Mouse (Mus musculus): ENCODE results near the gene Ntrk1. TPM values are rescaled to one million over a fixed set of nuclear protein-coding genes. Genes with fewer than 3 reads are reported as not detected.

The Ntrk1 gene
- polyA plus RNA-seq, 1 experiment from 2014 or later = 16.2 TPM

DNA sequence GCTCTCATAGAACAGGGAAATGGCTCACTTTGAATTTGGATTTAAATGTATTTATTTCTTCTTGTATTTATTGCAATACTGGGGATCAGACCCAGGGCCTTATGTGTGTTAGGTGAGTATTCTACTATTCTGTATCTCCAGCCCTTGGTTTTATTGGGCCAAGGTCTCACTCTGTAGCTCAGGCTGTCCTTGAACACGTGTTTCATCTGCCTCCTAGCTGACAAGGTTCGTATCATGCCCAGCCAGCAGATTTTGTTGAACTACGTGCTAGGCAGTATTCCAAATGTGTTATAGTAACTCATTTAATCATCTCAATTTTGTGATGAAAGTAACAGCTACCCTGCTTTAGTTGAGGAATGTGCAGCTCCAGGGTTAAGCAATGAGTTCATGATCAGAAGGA lies 52.9 kb downstream of the Ntrk1 start:
- H3K27ac ChIP-seq (replicated peaks; ENCODE audit: low read depth, low read length) = no peak overlapping the region
- 78% methylated on average over 3 of the region's 3 CpGs for WGBS
- no peak overlapping the region for H3K9ac ChIP-seq (ENCODE audit: low read depth, low read length)
- ATAC-seq (ENCODE audit: low read depth) (no peak), DNase-seq (ENCODE audit: low spot score) (no peak)
- no peak overlapping the region for H3K4me3 ChIP-seq (ENCODE audit: low read depth, low read length)
- no peaks in the 10 kb centered on the region for H3K27me3 ChIP-seq (replicated peaks; ENCODE audit: control insufficient read depth, insufficient read depth, low read length)
- H3K9me3 ChIP-seq (ENCODE audit: control insufficient read depth, low read length) = no peaks in the 10 kb centered on the region
- peaks cover 19% of the 10 kb centered on the region for H3K36me3 ChIP-seq (ENCODE audit: control insufficient read depth, insufficient read depth, low read length)
- H3K4me1 ChIP-seq (ENCODE audit: control insufficient read depth, insufficient read depth, low read length) = peaks cover 11% of the 10 kb centered on the region
- no peak overlapping the region for H3K4me2 ChIP-seq (ENCODE audit: low read depth, low read length)

DNA sequence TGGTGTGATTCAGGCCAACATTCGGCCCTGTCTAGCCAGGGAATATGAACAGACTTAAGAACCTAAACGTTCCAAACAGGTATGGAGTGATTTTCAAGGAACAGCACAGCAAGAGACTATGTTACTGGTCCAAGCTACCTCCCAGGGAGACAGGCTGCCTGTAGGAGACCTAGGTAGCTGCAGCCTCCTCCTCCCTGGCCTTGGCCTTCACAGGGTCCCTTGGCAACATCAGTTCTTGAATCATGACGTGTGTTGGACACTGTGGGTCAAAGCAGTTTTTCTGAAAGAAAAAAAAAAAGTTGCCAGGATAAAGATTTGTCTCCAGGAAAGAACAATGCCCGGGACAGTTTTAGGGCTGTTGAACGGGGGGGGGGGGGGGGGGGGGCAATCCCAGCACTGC lies 56.1 kb downstream of the Ntrk1 start:
- Histone ChIP-seq H3K36me3 (ENCODE audit: control insufficient read depth, insufficient read depth, low read length) (peaks cover 49% of the 10 kb centered on the region), H3K27ac (replicated peaks; ENCODE audit: low read depth, low read length) (no peak overlapping the region), H3K27me3 (replicated peaks; ENCODE audit: control insufficient read depth, insufficient read depth, low read length) (no peaks in the 10 kb centered on the region)

DNA sequence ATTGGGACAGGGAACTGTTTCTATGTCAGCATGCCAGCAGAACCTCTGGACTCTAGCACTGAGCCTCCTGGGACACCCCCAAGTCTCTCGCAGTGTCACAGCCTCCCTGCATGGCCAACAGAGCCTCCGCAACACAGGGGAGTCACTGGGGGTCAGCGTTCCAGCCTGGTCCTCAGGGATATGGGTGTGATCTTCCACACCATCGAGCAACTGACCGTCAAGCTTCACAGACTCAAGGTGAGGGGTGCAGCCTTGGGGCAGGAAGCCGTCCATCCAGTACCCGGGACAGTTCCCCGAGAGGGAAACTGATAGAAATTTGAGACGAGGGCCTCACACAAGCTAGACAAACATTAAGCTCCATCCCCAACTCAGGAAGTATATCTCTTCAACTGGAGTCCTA lies 59.6 kb downstream of the Ntrk1 start:
- H3K36me3 ChIP-seq (ENCODE audit: control insufficient read depth, insufficient read depth, low read length) = peaks cover 84% of the 10 kb centered on the region
- WGBS = 72% methylated on average over 9 of the region's 9 CpGs

More for the DNA sequence above, 56.1 kb downstream of the Ntrk1 start:
- Histone ChIP-seq H3K4me1 (ENCODE audit: control insufficient read depth, insufficient read depth, low read length) (no peaks in the 10 kb centered on the region), H3K4me2 (ENCODE audit: low read depth, low read length) (no peak overlapping the region), H3K9ac (ENCODE audit: low read depth, low read length) (no peak overlapping the region), H3K9me3 (ENCODE audit: control insufficient read depth, low read length) (no peaks in the 10 kb centered on the region), H3K4me3 (ENCODE audit: low read depth, low read length) (no peak overlapping the region)
- no peak for ATAC-seq (ENCODE audit: low read depth)
- WGBS = 80% methylated on average over 5 of the region's 5 CpGs
- no peak for DNase-seq (ENCODE audit: low spot score)

GRCm38 (mm10) chr3:87733984-87734761 lies 60.8 kb downstream of the Ntrk1 start:
- Histone ChIP-seq H3K27me3 (replicated peaks; ENCODE audit: control insufficient read depth, insufficient read depth, low read length) (no peaks in the 10 kb centered on the region), H3K9me3 (ENCODE audit: control insufficient read depth, low read length) (no peaks in the 10 kb centered on the region), H3K4me3 (ENCODE audit: low read depth, low read length) (no peak overlapping the region), H3K9ac (ENCODE audit: low read depth, low read length) (no peak overlapping the region), H3K27ac (replicated peaks; ENCODE audit: low read depth, low read length) (no peak overlapping the region), H3K36me3 (ENCODE audit: control insufficient read depth, insufficient read depth, low read length) (peaks cover 96% of the 10 kb centered on the region), H3K4me2 (ENCODE audit: low read depth, low read length) (no peak overlapping the region), H3K4me1 (ENCODE audit: control insufficient read depth, insufficient read depth, low read length) (no peaks in the 10 kb centered on the region)
- no peak for ATAC-seq (ENCODE audit: low read depth)
- 83% methylated on average over 11 of the region's 11 CpGs for WGBS
- no peak for DNase-seq (ENCODE audit: low spot score)

More for the DNA sequence above, 59.6 kb downstream of the Ntrk1 start:
- Histone ChIP-seq H3K4me2 (ENCODE audit: low read depth, low read length) (no peak overlapping the region), H3K4me1 (ENCODE audit: control insufficient read depth, insufficient read depth, low read length) (no peaks in the 10 kb centered on the region), H3K9me3 (ENCODE audit: control insufficient read depth, low read length) (no peaks in the 10 kb centered on the region), H3K27me3 (replicated peaks; ENCODE audit: control insufficient read depth, insufficient read depth, low read length) (no peaks in the 10 kb centered on the region), H3K27ac (replicated peaks; ENCODE audit: low read depth, low read length) (no peak overlapping the region), H3K4me3 (ENCODE audit: low read depth, low read length) (no peak overlapping the region), H3K9ac (ENCODE audit: low read depth, low read length) (no peak overlapping the region)
- no peak for DNase-seq (ENCODE audit: low spot score)
- no peak for ATAC-seq (ENCODE audit: low read depth)

DNA sequence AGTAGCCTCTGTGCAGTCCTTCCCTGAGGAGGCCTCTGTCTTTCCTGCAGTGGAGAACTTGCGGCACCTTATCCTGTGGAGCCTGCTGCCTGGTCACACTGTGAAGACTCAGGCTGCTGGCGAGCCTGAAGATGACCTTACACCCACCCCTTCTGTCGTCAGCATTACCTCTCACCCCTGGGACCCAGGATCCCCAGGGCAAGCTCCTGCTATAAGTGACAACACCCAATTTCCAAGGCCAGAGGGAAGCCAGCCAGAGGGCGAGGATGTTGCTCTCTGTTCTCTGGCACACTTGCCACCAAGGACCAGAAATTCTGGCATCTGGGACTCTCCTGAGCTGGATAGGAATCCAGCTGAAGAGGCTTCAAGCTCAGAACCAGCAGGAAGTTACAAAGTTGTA lies 61.9 kb downstream of the Ntrk1 start:
- WGBS = 71% methylated on average over 4 of the region's 4 CpGs
- H3K36me3 ChIP-seq (ENCODE audit: control insufficient read depth, insufficient read depth, low read length) = peaks cover 98% of the 10 kb centered on the region

DNA sequence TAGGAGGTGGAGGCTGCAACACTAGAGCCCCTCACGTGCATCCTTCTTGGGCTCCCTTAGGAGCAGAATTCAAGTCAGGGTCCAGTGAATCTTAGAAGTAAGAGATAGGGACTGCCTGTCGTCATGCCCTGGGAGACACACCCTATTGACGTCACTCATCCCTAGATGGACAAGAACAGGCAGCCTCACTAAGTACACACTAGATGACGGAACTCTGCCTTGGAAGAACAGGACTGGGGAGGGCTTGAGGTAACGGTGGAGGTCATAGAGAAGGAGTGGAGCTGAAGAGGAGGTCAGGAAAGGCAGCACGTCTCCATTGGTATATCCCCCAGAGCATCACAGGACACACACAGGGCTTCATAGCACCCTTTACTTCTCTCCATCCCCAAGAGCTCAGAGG lies 66.3 kb downstream of the Ntrk1 start:
- peaks cover 97% of the 10 kb centered on the region for H3K36me3 ChIP-seq (ENCODE audit: control insufficient read depth, insufficient read depth, low read length)
- H3K4me1 ChIP-seq (ENCODE audit: control insufficient read depth, insufficient read depth, low read length) = no peaks in the 10 kb centered on the region
- no peaks in the 10 kb centered on the region for H3K9me3 ChIP-seq (ENCODE audit: control insufficient read depth, low read length)
- 85% methylated on average over 6 of the region's 6 CpGs for WGBS
- H3K4me3 ChIP-seq (ENCODE audit: low read depth, low read length) = no peak overlapping the region
- ATAC-seq (ENCODE audit: low read depth) = no peak
- no peak overlapping the region for H3K4me2 ChIP-seq (ENCODE audit: low read depth, low read length)
- DNase-seq (ENCODE audit: low spot score) = no peak
- no peak overlapping the region for H3K9ac ChIP-seq (ENCODE audit: low read depth, low read length)
- H3K27ac ChIP-seq (replicated peaks; ENCODE audit: low read depth, low read length) = no peak overlapping the region
- no peaks in the 10 kb centered on the region for H3K27me3 ChIP-seq (replicated peaks; ENCODE audit: control insufficient read depth, insufficient read depth, low read length)

More for the DNA sequence above, 61.9 kb downstream of the Ntrk1 start:
- Histone ChIP-seq H3K4me2 (ENCODE audit: low read depth, low read length) (no peak overlapping the region), H3K9me3 (ENCODE audit: control insufficient read depth, low read length) (no peaks in the 10 kb centered on the region), H3K27ac (replicated peaks; ENCODE audit: low read depth, low read length) (no peak overlapping the region), H3K9ac (ENCODE audit: low read depth, low read length) (no peak overlapping the region), H3K4me1 (ENCODE audit: control insufficient read depth, insufficient read depth, low read length) (no peaks in the 10 kb centered on the region), H3K4me3 (ENCODE audit: low read depth, low read length) (no peak overlapping the region), H3K27me3 (replicated peaks; ENCODE audit: control insufficient read depth, insufficient read depth, low read length) (no peaks in the 10 kb centered on the region)
- ATAC-seq (ENCODE audit: low read depth) (no peak), DNase-seq (ENCODE audit: low spot score) (no peak)

Other genes starting within 250 kb of the Ntrk1 start
- gene Arhgef11, start 177.6 kb downstream of the Ntrk1 start, polyA plus RNA-seq (2014; fragmentation: Nextera tagmentation; extraction: Ambion mirVana) = 17.1 and 18.9 TPM in 2 replicates
- 0.60 and 1.5 TPM in 2 replicates for gene Lrrc71, start 46.5 kb downstream of the Ntrk1 start, polyA plus RNA-seq (2014; fragmentation: Nextera tagmentation; extraction: Ambion mirVana)
- gene Insrr, start 1.8 kb upstream of the Ntrk1 start, polyA plus RNA-seq (2014; fragmentation: Nextera tagmentation; extraction: Ambion mirVana) = 1.2 and 1.6 TPM in 2 replicates
- gene Pear1, start 29.1 kb upstream of the Ntrk1 start, polyA plus RNA-seq (2014; fragmentation: Nextera tagmentation; extraction: Ambion mirVana) = 26.7 and 29.6 TPM in 2 replicates
- 0.08 TPM in 1 of 2 replicates, not detected in the other for gene Sh2d2a, start 51.6 kb upstream of the Ntrk1 start, polyA plus RNA-seq (2014; fragmentation: Nextera tagmentation; extraction: Ambion mirVana)
- gene Prcc, start 90.4 kb upstream of the Ntrk1 start, polyA plus RNA-seq (2014; fragmentation: Nextera tagmentation; extraction: Ambion mirVana) = 13.0 and 13.5 TPM in 2 replicates
- gene Hdgf, start 111.2 kb upstream of the Ntrk1 start, polyA plus RNA-seq (2014; fragmentation: Nextera tagmentation; extraction: Ambion mirVana) = 205 and 217 TPM in 2 replicates
- 64.8 and 66.6 TPM in 2 replicates for gene Mrpl24, start 124.3 kb upstream of the Ntrk1 start, polyA plus RNA-seq (2014; fragmentation: Nextera tagmentation; extraction: Ambion mirVana)
- gene Isg20l2, start 135.2 kb upstream of the Ntrk1 start, polyA plus RNA-seq (2014; fragmentation: Nextera tagmentation; extraction: Ambion mirVana) = 20.9 and 22.9 TPM in 2 replicates
- 12.8 and 13.3 TPM in 2 replicates for gene Rrnad1, start 135.6 kb upstream of the Ntrk1 start, polyA plus RNA-seq (2014; fragmentation: Nextera tagmentation; extraction: Ambion mirVana)
- gene Crabp2, start 153.5 kb upstream of the Ntrk1 start, polyA plus RNA-seq (2014; fragmentation: Nextera tagmentation; extraction: Ambion mirVana) = 145 and 175 TPM in 2 replicates
- 36.4 and 40.5 TPM in 2 replicates for gene Nes, start 175.9 kb upstream of the Ntrk1 start, polyA plus RNA-seq (2014; fragmentation: Nextera tagmentation; extraction: Ambion mirVana)
- gene Bcan, start 205.1 kb upstream of the Ntrk1 start, polyA plus RNA-seq (2014; fragmentation: Nextera tagmentation; extraction: Ambion mirVana) = 0.63 and 1.1 TPM in 2 replicates
- gene Hapln2, start 232.4 kb upstream of the Ntrk1 start, polyA plus RNA-seq (2014; fragmentation: Nextera tagmentation; extraction: Ambion mirVana) = not detected in 2 replicates
- 28.0 and 29.8 TPM in 2 replicates for gene Gpatch4, start 247.9 kb upstream of the Ntrk1 start, polyA plus RNA-seq (2014; fragmentation: Nextera tagmentation; extraction: Ambion mirVana)

Data from embryonic facial prominence, embryonic 14.5 days (tissue).